ENCODE assay signal across 12 mouse cellular contexts in the genomic region with DNA sequence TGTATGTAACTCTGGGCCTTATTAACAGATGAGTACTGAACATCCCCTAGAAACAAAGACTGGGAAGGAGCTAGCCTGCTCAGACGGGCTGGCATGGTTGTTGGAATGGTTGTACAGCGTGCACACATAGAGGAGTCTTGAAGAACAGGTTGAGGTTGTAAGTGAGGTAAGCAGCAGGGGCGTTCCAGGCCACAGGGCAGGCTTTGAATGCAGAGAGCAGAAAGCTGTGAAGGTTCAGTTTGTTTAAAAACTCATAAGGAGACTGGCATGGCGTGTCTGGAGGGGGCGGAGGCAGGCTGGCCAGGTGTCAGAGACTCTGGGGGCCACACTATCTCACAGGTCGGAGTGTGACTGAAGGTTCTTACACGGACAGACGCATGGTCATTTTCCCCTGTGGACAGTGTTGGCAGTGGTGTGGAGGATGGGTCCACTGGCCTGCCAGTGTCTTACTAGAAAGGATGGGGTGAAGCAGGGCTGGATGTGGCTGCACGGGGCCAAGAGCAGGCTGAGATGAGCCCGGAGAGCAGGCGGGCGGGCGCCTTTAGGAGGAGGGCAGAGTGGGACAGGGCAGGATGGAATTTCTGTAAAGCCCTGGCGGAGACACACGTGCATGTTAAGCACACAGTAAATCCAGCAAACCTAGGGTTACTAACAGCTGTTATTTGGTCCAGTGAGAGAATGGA. TPM values are rescaled to one million over a fixed set of nuclear protein-coding genes. Genes with fewer than 3 reads are reported as not detected.
DNase-seq lines count a peak whose midpoint lies in the region; ATAC-seq and TF ChIP-seq lines count a peak whose summit lies in the region.
"Had no signal": no experiment of that assay in that cellular context is flagged by ENCODE, and none has a peak within 500 bp of the region (broad histone marks: within the 10 kb centered on the region; RNA-seq: fewer than 3 reads in every experiment).

No protein-coding gene starts in this region.

- H3K27ac ChIP-seq in liver, embryonic 11.5 days (ENCODE audit: low read depth, low read length): no peak overlapping the region
- no peak overlapping the region for H3K27ac ChIP-seq in liver, postnatal 0 days (ENCODE audit: low read depth)
- H3K27ac ChIP-seq in embryonic facial prominence, embryonic 13.5 days: peak overlapping the region; percentile 48; the same call in 1 of the 2 replicates
- H3K27ac ChIP-seq in forebrain, postnatal 0 days (ENCODE audit: low read depth, low read length): no peak overlapping the region
- H3K27ac ChIP-seq: heart, embryonic 15.5 days; left cerebral cortex, adult 2 months had no signal

- DNase-seq in liver, embryonic 11.5 days (ENCODE audit: low spot score): no peak
- DNase-seq in liver, postnatal 0 days: no peak
- no peak for DNase-seq in forebrain, postnatal 0 days
- DNase-seq in kidney, postnatal 14 days: peak; percentile 61
- DNase-seq in cerebellum, postnatal 25 days: no peak
- no peak for DNase-seq in spleen, postnatal 14 days (ENCODE audit: low spot score in 2 of 2)
- DNase-seq in adrenal gland, adult 8-10 months: no peak

- TF ChIP-seq EP300 in liver, postnatal 0 days (IDR thresholded peaks at IDR 0.05; ENCODE audit: low read depth): no peak

- H3K9ac ChIP-seq in liver, embryonic 11.5 days (ENCODE audit: low read depth, low read length): no peak overlapping the region
- H3K9ac ChIP-seq in liver, postnatal 0 days (replicated peaks): no peak overlapping the region
- H3K9ac ChIP-seq in embryonic facial prominence, embryonic 13.5 days: no peak overlapping the region
- H3K9ac ChIP-seq in forebrain, postnatal 0 days: no peak overlapping the region
- H3K9ac ChIP-seq: heart, embryonic 15.5 days had no signal

- H3K9me3 ChIP-seq in liver, embryonic 11.5 days (ENCODE audit: control insufficient read depth, low read length): no peaks in the 10 kb centered on the region
- H3K9me3 ChIP-seq in liver, postnatal 0 days (ENCODE audit: low read length): no peaks in the 10 kb centered on the region
- H3K9me3 ChIP-seq in embryonic facial prominence, embryonic 13.5 days: 0 out of 2 replicates have a peak, but pooled peaks cover 5% of the 10 kb centered on the region
- H3K9me3 ChIP-seq in forebrain, postnatal 0 days (ENCODE audit: low read length): no peaks in the 10 kb centered on the region
- H3K9me3 ChIP-seq: heart, embryonic 15.5 days had no signal

- no peak overlapping the region for H3K4me2 ChIP-seq in liver, embryonic 11.5 days
- H3K4me2 ChIP-seq in liver, postnatal 0 days (ENCODE audit: low read depth, low read length): no peak overlapping the region
- H3K4me2 ChIP-seq in embryonic facial prominence, embryonic 13.5 days: no peak overlapping the region
- no peak overlapping the region for H3K4me2 ChIP-seq in forebrain, postnatal 0 days (ENCODE audit: low read depth)
- H3K4me2 ChIP-seq: heart, embryonic 15.5 days had no signal

- H3K36me3 ChIP-seq in liver, embryonic 11.5 days (ENCODE audit: control insufficient read depth, insufficient read depth, low read length): peaks cover 37% of the 10 kb centered on the region
- H3K36me3 ChIP-seq in liver, postnatal 0 days (replicated peaks; ENCODE audit: insufficient read depth, low read length): peaks cover 25% of the 10 kb centered on the region
- H3K36me3 ChIP-seq in embryonic facial prominence, embryonic 13.5 days: peaks cover 85% of the 10 kb centered on the region
- peaks cover 60% of the 10 kb centered on the region for H3K36me3 ChIP-seq in forebrain, postnatal 0 days (ENCODE audit: insufficient read depth)

- H3K27me3 ChIP-seq in liver, embryonic 11.5 days (replicated peaks; ENCODE audit: control insufficient read depth, insufficient read depth, low read length): no peaks in the 10 kb centered on the region
- no peaks in the 10 kb centered on the region for H3K27me3 ChIP-seq in liver, postnatal 0 days (ENCODE audit: insufficient read depth, low read length)
- H3K27me3 ChIP-seq in embryonic facial prominence, embryonic 13.5 days: no peaks in the 10 kb centered on the region
- no peaks in the 10 kb centered on the region for H3K27me3 ChIP-seq in forebrain, postnatal 0 days (ENCODE audit: insufficient read depth, low read length)
- H3K27me3 ChIP-seq: CH12.LX; heart, embryonic 15.5 days; Patski had no signal

- TF ChIP-seq CTCF in liver, postnatal 0 days (IDR thresholded peaks at IDR 0.05; ENCODE audit: low read depth): no peak
- TF ChIP-seq CTCF in forebrain, postnatal 0 days (IDR thresholded peaks at IDR 0.05; ENCODE audit: low read depth): no peak

- no peak overlapping the region for H3K4me3 ChIP-seq in liver, embryonic 11.5 days (ENCODE audit: low read depth, low read length)
- H3K4me3 ChIP-seq in liver, postnatal 0 days (ENCODE audit: low read depth, low read length): no peak overlapping the region
- H3K4me3 ChIP-seq in embryonic facial prominence, embryonic 13.5 days: no peak overlapping the region
- no peak overlapping the region for H3K4me3 ChIP-seq in forebrain, postnatal 0 days (ENCODE audit: low read depth, low read length)
- H3K4me3 ChIP-seq: heart, embryonic 15.5 days; left cerebral cortex, adult 2 months had no signal

- ATAC-seq in liver, embryonic 11.5 days (replicated peaks; ENCODE audit: low FRiP score): 0 out of 2 replicates have a peak, but pooled peaks have one; percentile 9
- ATAC-seq in liver, postnatal 0 days: no peak
- ATAC-seq in embryonic facial prominence, embryonic 13.5 days (ENCODE audit: insufficient number of reproducible peaks, insufficient read depth, low FRiP score, low TSS enrichment, low read depth): no peak
- peak; percentile 18; the same call in 1 of the 2 replicates for ATAC-seq in forebrain, postnatal 0 days

- 89% methylated on average over 15 of the region's 15 CpGs for WGBS in liver, embryonic 11.5 days
- WGBS in liver, postnatal 0 days (ENCODE audit: insufficient replicate concordance): 85% methylated on average over 15 of the region's 15 CpGs
- 89% methylated on average over 15 of the region's 15 CpGs for whole genome bisulfite sequencing in embryonic facial prominence, embryonic 13.5 days
- WGBS in forebrain, postnatal 0 days: 90% methylated on average over 15 of the region's 15 CpGs

- peaks cover 12% of the 10 kb centered on the region for H3K4me1 ChIP-seq in liver, embryonic 11.5 days (replicated peaks; ENCODE audit: control insufficient read depth, insufficient read depth, low read length)
- H3K4me1 ChIP-seq in liver, postnatal 0 days (ENCODE audit: insufficient read depth): peaks cover 25% of the 10 kb centered on the region
- peaks cover 2% of the 10 kb centered on the region; the same call in 1 of the 2 replicates for H3K4me1 ChIP-seq in embryonic facial prominence, embryonic 13.5 days
- no peaks in the 10 kb centered on the region for H3K4me1 ChIP-seq in forebrain, postnatal 0 days (ENCODE audit: insufficient read depth)

RNA-seq across cellular contexts. Expression of gene Acvr1b, which starts 23.8 kb away (rescaled TPM):
- polyA plus RNA-seq in liver, embryonic 11.5 days (2014; fragmentation: Nextera tagmentation; extraction: Ambion mirVana): 4.2 and 4.4 TPM in 2 replicates
- polyA plus RNA-seq in liver, postnatal 0 days (2015; fragmentation: Nextera tagmentation; extraction: Ambion mirVana): 2.2 TPM in 2 replicates
- 8.0 TPM in 2 replicates for polyA plus RNA-seq in embryonic facial prominence, embryonic 13.5 days (2015; fragmentation: Nextera tagmentation; extraction: Ambion mirVana)
- total RNA-seq in forebrain, postnatal 0 days (2014; rRNA removed): 74.2 and 80.4 TPM in 2 replicates
- 13.2 and 17.4 TPM in 2 replicates for polyA plus RNA-seq in forebrain, postnatal 0 days (2015; fragmentation: Nextera tagmentation; extraction: Ambion mirVana)
- 10 to 100 TPM in 3 of 4 experiments, 1 to 10 TPM in 1; 8.6 to 15.4 (median 12.1) TPM for total RNA-seq in adrenal gland, adult 8-10 months (2022)

RNA-seq across cellular contexts. Expression of gene Grasp, which starts 26.4 kb away (rescaled TPM):
- 1.5 and 1.7 TPM in 2 replicates for polyA plus RNA-seq in liver, embryonic 11.5 days (2014; fragmentation: Nextera tagmentation; extraction: Ambion mirVana)
- polyA plus RNA-seq in liver, postnatal 0 days (2015; fragmentation: Nextera tagmentation; extraction: Ambion mirVana): 0.35 and 0.54 TPM in 2 replicates
- polyA plus RNA-seq in embryonic facial prominence, embryonic 13.5 days (2015; fragmentation: Nextera tagmentation; extraction: Ambion mirVana): 7.4 and 8.0 TPM in 2 replicates
- total RNA-seq in forebrain, postnatal 0 days (2014; rRNA removed): 8.8 and 11.1 TPM in 2 replicates
- 3.3 and 3.4 TPM in 2 replicates for polyA plus RNA-seq in forebrain, postnatal 0 days (2015; fragmentation: Nextera tagmentation; extraction: Ambion mirVana)
- total RNA-seq in adrenal gland, adult 8-10 months (2022): 10 to 100 TPM in 3 of 4 experiments, 1 to 10 TPM in 1; 8.8 to 19.6 (median 17.1) TPM

RNA-seq across cellular contexts. Expression of gene Nr4a1, which starts 56.4 kb away (rescaled TPM):
- polyA plus RNA-seq in liver, embryonic 11.5 days (2014; fragmentation: Nextera tagmentation; extraction: Ambion mirVana): 1.8 and 2.4 TPM in 2 replicates
- polyA plus RNA-seq in liver, postnatal 0 days (2015; fragmentation: Nextera tagmentation; extraction: Ambion mirVana): 0.96 and 1.1 TPM in 2 replicates
- 9.1 and 9.5 TPM in 2 replicates for polyA plus RNA-seq in embryonic facial prominence, embryonic 13.5 days (2015; fragmentation: Nextera tagmentation; extraction: Ambion mirVana)
- 8.9 and 9.6 TPM in 2 replicates for total RNA-seq in forebrain, postnatal 0 days (2014; rRNA removed)
- polyA plus RNA-seq in forebrain, postnatal 0 days (2015; fragmentation: Nextera tagmentation; extraction: Ambion mirVana): 8.5 and 9.0 TPM in 2 replicates
- total RNA-seq in adrenal gland, adult 8-10 months (2022): 100 to 1,000 TPM in 2 of 4 experiments, 10 to 100 TPM in 2; 42.9 to 895 (median 124) TPM

Comparison
In these comparisons a context has a peak if more than half of its experiments do, and no peak if none do; other contexts are left out.
1. ATAC-seq: peak in liver, embryonic 11.5 days (single experiment) and forebrain, postnatal 0 days (single experiment); none in liver, postnatal 0 days (single experiment) and embryonic facial prominence, embryonic 13.5 days (single experiment).